Mouse (Mus musculus): ENCODE data around the gene Rpa1.
A peak's percentile ranks its signal among the peaks of the same experiment; 100 is the strongest.
"Not testable (repeated sequence)": the region's sequence is repeated elsewhere in the genome, so short reads cannot be mapped to it uniquely, and the experiment has no call there.

Rpa1 gene

GRCm38 (mm10) chr11:75285893-75286467 lies 62.1 kb downstream of the Rpa1 start:
- DNase-seq, result no peak

DNA sequence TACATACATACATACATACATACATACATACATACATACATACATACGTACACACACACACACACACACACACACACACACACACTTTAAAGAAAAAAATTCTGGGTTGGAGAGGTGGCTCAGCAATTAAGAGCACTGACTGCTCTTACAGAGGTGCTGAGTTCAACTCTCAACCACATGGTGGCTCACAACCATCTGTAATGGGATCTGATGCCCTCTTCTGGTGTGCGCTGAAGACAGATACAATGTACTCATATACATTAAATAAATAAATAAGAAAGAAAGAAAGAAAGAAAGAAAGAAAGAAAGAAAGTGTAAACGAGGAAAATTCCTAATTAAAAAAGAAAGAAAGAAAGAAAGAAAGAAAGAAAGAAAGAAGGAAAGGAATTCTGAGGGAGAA lies 64.3 kb downstream of the Rpa1 start:
- not testable (repeated sequence) for DNase-seq

DNA sequence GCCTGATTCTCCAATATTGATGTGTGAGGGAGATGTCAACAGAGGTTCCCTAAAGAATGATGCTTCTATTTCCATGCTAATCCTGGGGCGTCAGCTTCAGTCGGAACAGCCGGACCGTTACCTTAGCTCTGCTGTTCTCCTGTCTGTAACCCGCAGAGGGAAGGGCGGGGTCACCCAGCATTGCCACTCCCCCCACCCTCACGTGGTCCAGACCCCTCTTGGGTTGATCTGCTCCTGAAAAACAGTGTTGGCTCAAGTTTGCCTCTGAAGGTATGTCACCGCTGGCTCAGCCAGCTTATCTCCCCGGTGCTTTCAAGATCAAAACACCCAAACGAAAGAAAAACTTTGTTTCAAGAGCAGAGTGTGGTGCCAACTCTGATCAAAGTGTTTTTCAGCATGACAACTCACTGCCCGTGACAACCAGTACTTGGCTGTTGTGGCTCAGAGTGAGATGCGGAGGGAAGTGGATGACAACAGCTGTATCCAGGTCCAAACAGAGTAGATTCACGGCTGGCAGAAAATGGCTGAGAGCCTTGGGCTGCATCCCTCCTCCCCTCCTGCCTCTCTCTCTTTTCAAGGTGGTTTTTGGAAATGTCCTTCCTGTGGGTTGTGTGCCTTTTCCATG lies 65.5 kb downstream of the Rpa1 start:
- no peak for DNase-seq

- DNase-seq, result no peak
Measured at GRCm38 (mm10) chr11:75281380-75282256, 66.5 kb downstream of the Rpa1 start.

- DNase-seq, result no peak
Measured at GRCm38 (mm10) chr11:75280435-75281001, 67.6 kb downstream of the Rpa1 start.

GRCm38 (mm10) chr11:75280066-75280410 lies 68.1 kb downstream of the Rpa1 start:
- DNase-seq, result no peak

DNA sequence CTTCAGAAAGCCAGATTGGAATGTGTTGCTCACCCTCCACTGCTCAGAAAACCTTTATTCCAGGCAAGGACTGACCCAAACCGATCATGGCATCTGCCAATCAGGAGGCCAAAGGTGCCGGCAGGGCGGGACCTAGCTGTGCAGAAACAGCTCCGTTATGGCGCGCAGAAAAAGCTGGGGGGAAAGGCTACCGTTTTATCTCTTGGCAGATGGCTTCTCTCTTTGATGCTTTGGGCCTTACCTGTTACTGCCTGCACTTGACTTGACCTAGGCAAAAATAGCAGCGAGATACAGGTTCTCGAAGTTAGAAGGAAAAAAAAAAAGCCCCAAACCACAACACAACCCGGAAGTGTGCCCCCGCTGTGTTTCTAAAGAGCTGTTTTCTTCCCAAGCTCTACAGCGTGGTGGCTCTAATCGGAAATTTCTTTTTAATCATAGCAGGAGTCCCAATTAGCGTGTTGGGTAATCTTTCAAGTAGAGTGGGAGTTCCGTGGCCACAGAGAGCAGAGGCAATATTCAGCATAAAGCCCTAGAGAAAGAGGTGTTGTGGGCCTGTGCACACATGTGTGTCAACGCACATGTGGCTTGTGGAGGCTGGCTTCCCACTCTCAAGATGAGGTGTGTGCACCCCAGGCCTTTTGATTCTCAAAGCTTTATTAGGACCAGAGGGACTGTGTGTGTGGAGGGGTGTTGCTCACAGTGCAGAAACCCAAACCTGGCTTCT lies 68.6 kb downstream of the Rpa1 start:
- DNase-seq, result no peak

- DNase-seq, result no peak
Measured at GRCm38 (mm10) chr11:75279013-75279341, 69.1 kb downstream of the Rpa1 start.

DNA sequence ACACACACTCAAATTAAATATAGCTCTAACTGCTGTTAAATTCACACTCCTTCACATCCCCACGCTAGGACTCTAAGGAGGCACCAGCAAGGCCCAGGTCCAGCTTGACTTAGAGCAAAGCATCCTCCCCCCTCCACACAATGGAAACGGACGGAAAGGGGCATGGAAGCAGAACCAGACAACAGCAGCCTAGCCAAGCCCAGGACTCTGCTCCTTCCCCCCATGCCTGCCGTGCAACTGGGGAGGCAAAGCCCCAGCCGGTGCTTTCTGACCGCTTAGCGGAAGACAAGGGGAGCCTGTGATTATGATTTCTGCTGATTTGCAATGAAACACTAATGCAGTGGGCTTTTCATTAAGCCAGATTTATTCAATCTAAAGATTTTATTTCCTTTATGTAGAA lies 70.0 kb downstream of the Rpa1 start:
- no peak for DNase-seq

DNA sequence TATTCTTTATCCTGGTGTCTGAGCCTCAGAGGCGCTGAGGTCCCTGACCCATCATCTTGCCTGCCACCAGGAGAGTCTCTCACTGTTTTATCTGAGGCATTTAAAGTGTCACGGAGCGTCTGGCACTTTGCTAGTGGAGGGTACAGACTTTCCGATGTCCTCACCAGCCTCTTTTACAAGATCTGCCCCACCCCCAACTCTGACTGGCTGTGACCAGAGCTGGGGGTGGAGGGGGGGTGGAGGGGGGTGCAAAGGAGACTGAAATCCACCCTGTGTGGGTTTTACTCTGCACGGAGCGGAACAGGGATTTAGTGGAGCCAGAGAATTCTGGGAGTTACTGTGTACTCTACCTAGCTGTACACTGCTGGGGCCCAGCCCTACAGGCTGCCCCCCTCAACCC lies 73.1 kb downstream of the Rpa1 start:
- no peak for DNase-seq

DNA sequence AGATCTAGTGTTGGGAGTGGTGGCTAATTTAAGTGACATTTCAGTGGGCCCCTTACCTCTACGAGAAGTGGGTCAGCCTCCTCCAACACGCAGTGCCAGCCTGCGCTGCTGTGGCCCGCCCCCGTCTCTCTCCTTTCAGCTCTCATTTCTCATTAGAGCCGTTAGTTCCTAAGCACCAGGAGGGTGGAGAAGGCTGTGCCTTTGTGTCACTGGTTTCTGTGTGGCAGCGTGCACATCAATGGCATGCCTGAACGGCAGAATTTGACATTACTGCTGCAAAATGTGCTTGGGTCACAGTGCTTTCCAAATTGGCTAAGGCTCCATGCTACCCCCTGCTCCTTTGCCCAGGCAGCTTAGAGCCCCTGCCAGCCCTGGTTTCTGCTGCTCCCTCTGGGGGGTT lies 74.7 kb downstream of the Rpa1 start:
- no peak for DNase-seq

GRCm38 (mm10) chr11:75270985-75271434 lies 77.1 kb downstream of the Rpa1 start:
- DNase-seq, result peak; percentile 85

DNA sequence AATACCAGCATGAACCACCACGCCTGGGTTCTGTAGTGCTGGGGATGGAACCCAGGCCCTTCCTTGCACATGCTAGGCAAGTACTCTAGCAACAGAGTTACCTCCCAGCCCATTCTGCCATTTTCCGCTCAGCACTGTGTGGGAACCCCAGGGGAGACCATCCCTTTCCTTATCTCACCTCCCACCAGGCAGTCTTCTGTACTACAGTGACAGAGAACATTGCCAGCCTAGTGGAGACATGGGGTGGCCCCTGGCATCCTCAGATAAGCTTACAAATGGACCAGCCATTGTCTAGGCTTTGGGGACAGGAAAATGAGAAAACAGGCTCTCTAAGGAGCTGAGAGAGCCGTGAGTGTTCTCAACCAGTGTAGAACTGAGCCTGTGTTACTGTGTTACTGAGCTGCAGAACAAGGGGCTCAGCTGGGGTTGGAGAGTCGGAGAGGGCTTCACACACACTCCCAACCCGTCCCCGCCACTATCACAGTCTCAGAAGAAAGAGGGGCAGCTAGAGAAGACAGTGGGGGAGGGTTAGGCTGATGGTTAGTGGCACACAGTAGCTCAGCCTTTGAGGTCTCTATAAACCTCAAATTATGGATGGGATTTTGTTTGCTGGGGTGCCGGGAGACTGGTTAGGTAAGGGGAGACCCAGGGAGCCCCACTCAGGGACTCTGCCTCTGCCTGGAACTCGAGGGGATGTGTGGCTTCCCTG lies 77.7 kb downstream of the Rpa1 start:
- no peak for DNase-seq

GRCm38 (mm10) chr11:75269213-75269612 lies 78.9 kb downstream of the Rpa1 start:
- no peak for DNase-seq

GRCm38 (mm10) chr11:75268492-75268891 lies 79.6 kb downstream of the Rpa1 start:
- DNase-seq, result peak; percentile 77

DNA sequence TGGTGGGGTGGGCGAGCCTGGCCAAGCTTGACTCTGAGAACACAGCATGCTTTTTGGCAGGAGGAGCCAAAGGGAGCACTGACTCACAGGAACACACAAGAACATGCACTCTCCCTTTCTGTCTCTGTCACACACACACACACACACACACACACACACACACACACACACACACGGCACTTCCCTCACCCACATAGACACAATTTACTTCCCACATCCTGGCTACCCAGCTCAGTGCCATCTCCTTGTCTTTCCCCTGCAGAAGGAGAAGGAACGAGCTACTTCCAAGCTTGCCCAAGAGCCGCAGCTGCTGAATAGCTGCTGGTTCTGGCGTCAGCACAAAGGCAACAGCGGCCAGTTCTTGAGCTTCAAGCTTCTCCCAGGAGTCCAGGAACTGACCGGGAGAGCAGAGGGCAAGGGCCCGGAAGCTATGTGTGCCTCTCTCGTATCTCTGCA lies 80.3 kb downstream of the Rpa1 start:
- no peak for DNase-seq

GRCm38 (mm10) chr11:75265545-75265944 lies 82.6 kb downstream of the Rpa1 start:
- DNase-seq, result no peak

DNA sequence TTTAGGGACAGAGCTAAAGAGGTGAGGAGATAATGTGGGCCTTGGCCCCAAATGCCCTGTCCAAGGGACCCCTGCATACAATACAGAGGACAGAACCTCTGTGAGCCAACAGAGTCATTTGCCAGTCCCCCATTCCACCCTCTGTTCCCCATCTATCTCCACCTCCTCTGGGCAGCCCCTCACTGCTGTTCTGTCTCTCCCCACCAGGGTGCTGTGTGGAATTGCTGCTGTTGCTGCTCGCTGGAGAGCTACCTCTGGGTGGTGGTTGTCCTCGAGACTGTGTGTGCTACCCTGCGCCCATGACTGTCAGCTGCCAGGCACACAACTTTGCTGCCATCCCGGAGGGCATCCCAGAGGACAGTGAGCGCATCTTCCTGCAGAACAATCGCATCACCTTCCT lies 83.6 kb downstream of the Rpa1 start:
- no peak for DNase-seq

GRCm38 (mm10) chr11:75263964-75264312 lies 84.2 kb downstream of the Rpa1 start:
- no peak for DNase-seq

GRCm38 (mm10) chr11:75263274-75263963 lies 84.7 kb downstream of the Rpa1 start:
- DNase-seq, result no peak

DNA sequence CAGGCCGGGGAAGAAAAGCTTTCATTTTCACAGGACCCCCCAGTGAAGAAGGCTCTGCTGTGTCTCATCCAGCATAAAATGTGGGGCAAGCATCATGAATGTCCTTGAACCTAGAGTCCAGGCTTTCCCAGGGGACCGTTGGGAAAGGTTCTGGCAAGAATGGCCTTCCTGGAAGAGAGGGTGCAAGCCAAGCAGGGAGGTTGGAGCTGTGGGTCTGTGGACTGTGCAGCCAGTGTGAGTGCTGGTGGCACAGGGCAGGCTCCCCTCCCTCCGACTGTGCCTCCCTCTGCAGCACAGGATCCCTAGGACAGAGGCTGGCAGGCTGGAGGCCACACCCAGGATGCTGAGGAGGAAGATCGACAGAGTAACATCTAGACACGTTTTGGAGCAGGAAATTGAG lies 85.3 kb downstream of the Rpa1 start:
- DNase-seq, result no peak

DNA sequence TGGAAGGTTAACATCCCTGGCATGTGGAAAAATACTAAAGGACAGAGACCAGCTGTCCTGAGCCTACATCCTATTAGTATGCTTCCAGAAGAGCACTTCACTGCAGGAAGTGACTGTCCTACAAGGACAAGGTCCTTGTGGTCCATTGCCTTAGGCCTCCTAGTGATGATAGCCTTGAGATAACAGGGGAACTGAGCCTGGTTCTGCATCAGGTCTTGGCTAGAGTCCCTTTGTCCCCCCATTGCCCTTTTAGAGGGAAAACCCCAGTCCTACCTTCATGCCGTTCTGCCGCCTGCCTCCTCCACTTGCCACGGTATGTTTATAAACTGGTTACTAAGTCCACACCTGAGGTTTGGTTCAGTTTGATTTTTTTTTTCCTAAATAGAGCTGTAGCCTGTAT lies 85.9 kb downstream of the Rpa1 start:
- no peak for DNase-seq

Data from cerebellum, adult 11-12 months (tissue).